Mouse (Mus musculus) B cell, adult 62 days (primary cell): ENCODE data around the gene Rad51. TPM values are rescaled to one million over a fixed set of nuclear protein-coding genes. Genes with fewer than 3 reads are reported as not detected.

Experiments used
- total RNA-seq: library from RNA; stranded (reverse); gene quantifications from 4 replicates; pipeline ENCODE4 v1.2.4, GENCODE M21; 2023

Gene Rad51
- total RNA-seq = 1.4 to 5.4 TPM (median 2.6 TPM) in 4 replicates

DNA sequence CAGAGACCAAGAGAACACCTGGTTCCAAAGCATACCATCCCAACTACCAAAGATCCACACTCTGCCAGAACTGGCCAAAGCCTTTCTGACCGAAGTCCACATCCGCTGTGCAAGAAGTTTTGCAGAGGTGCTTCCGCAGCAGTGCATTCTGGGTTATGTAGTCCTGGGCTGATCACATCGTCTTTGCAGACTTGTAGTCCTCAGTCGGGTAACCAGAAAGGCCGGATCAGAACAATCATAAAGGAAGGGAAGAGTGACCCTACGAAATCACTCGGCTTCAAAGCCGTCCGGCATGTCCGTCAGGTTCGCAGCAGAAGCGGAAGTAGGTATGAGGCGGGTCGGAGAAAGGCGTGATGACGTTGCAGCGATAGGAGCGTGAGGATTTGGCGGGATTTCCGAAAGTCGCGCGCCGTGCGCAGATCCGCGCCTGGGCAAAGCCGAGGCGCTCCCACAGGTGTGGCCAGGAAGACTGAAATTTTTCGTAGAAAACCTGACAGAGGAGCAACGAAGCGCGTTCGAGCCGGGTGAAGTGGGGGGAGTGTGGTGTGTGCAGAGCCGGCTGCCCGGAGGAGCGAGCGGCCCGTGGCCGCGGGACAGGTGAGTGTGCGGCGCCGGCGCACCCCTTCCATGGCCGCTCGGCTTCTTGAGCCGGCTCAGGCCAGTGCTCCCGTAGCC is at the start of gene Rad51:
Gene Rad51 (plus strand): TSS at position 356 of the 675 bp plus-strand sequence.

DNA sequence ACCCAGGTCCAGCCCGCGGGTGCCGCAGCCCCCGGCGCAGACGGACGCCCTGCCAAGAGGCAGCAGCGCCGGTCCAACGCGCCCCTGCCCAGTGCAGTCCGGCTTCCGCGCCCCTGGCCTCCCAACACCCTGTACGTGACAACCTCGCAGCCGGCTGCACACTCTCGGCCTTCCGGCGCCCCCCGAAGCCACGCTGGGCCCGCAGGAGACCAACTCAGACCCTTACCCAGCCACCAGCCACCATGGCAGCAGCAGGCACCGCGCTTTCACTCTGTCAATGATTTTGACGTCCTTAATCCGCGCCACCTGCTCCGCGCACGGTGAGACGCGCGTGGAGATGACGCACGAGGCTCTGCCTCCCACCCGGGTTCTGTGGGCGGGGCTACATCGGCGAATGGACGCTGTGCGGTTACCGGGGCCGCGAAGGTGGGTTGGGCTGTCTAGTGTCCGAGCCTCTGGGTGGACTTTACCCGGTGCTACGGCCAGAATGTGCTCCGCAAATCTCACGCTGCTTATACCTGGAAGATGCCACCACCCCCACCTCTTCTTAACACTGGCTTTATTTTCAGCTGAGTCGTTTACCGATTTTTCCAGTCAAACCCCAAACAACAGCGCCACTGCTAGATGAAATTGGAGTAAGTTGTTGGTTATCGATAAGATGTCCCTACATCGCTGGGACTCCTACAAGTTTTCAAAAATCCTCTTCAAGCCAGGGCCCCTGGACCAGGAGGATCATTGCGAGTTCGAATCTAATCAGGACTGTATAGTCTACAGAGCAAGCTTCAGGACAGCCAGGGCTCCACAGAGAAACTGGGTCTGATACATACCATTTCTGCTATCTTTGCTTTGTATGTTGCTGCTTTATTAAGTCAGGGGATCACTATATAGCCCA is 44.3 kb downstream of the Rad51 start, which contains the start of gene Rmdn3:
Gene Rmdn3 (minus strand): TSS at position 354 of the 892 bp plus-strand sequence.

DNA sequence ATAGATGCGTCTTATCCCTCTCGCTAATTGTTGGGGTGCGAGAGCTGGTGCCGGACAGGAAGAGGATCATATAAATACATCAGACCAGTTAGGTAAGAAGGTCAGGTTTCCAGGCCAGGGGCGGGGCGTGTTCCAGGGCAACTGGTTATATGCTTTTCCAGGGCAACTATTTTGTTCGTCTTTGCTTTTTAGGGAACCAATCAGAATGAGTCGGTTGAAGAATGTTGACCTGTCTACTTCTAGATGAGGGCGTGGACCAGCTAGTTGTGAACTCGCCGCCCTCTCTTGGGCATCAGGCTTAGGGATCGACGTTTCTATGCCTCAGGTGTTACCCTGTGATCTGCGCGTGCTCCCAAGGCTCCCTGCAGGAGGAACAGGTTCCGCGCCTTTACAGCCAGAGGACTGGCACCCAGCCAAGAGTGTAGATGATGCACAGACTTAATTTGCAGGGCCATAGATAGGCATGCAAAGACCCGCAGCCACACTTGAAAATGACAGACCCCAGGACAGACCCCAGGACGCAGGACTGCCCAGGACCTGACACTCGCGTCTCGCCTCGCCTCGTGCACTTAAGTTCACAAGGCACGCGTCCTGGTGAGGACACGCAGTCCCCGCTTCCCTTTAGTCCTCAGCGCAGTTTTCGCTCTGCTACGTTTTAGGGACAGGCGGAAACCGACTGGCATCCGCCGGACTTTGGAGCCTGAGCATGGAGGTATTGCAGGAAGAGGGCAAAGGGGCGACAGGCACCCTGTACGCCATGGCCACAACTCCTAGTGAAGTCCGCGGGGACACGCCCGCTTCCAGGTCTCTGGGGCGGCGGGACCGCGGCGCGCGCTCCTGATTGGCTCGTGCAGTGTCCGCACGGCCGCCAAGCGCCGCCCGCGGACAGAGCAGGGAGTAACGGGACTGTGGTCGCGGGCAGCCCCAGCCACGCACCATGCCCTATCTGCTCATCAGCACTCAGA is 54.6 kb downstream of the Rad51 start, which contains the start of gene Gchfr:
Gene Gchfr (plus strand): TSS at position 873 of the 965 bp plus-strand sequence.

DNA sequence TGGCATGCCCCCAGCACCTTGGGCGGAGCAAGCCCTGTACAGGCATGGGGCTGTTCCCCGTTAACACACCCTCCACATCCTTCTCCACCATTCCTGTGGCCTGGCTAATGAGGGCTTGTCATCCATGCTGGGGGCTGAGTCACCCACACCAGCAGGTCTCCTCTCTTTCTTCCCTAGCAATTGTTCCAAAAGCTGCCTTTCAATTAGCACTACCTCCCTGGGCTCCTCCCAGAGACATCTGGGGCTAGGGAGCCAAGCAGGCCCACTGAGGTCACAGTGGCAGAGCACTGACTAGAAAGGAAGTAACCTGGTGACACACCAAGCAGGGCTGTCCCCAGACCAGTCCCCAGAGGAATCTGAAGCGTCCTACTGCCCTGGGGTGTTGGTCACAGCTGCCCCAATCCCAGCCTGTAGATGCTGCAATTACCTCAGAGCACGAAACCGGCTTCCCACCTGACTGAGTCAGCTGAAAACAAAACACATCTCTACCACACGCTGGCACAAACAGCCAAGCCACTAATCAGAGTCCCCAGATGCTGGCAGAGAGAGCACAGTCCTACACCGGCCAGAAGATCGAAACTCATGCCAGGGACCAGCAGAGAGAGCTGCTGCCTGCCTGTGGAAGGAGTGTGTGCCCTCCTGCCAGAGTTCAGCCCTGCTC is 61.5 kb downstream of the Rad51 start, which contains the start of gene Gm14137:
Gene Gm14137 (plus strand): TSS at position 519 of the 661 bp plus-strand sequence.

Other genes with a start within 250 kb of the Rad51 start
- 50.3 to 60.1 TPM (median 57.5 TPM) in 4 replicates for gene Bahd1, start 212.4 kb upstream of the Rad51 start, total RNA-seq
- gene Chst14, start 186.3 kb upstream of the Rad51 start, total RNA-seq = 3.6 to 5.0 TPM (median 4.3 TPM) in 4 replicates
- 11.3 to 15.1 TPM (median 12.8 TPM) in 4 replicates for gene Ccdc32, start 83.4 kb upstream of the Rad51 start, total RNA-seq
- 14.3 to 18.6 TPM (median 15.5 TPM) in 4 replicates for gene Rpusd2, start 78.0 kb upstream of the Rad51 start, total RNA-seq
- gene Knl1, start 65.7 kb upstream of the Rad51 start, total RNA-seq = 3.4 to 5.0 TPM (median 4.4 TPM) in 4 replicates
- 25.9 to 39.7 TPM (median 33.3 TPM) in 4 replicates for gene Rmdn3, start 44.2 kb downstream of the Rad51 start, total RNA-seq
- 1.0 TPM in 1 of 4 replicates, not detected in the others for gene Gchfr, start 55.0 kb downstream of the Rad51 start, total RNA-seq
- gene Gm14137, start 61.7 kb downstream of the Rad51 start, total RNA-seq = 6.9 to 10.6 TPM (median 8.2 TPM) in 4 replicates
- gene Zfyve19, start 95.8 kb downstream of the Rad51 start, total RNA-seq = 26.6 to 40.7 TPM (median 34.8 TPM) in 4 replicates
- 14.5 to 21.2 TPM (median 20.4 TPM) in 4 replicates for gene Dnajc17, start 96.0 kb downstream of the Rad51 start, total RNA-seq
- not detected in 4 replicates for gene Ppp1r14d, start 117.1 kb downstream of the Rad51 start, total RNA-seq
- gene Spint1, start 124.6 kb downstream of the Rad51 start, total RNA-seq = 0.24 TPM in 1 of 4 replicates, not detected in the others
- 0.35 to 0.79 TPM in 2 of 4 replicates, not detected in the others for gene Rhov, start 158.5 kb downstream of the Rad51 start, total RNA-seq
- gene Vps18, start 175.9 kb downstream of the Rad51 start, total RNA-seq = 95.6 to 104 TPM (median 96.7 TPM) in 4 replicates
- 0.66 to 2.4 TPM (median 0.85 TPM) in 4 replicates for gene Dll4, start 213.0 kb downstream of the Rad51 start, total RNA-seq
- 0.60 to 1.1 TPM (median 1.0 TPM) in 4 replicates for gene Chac1, start 238.4 kb downstream of the Rad51 start, total RNA-seq